Mouse (Mus musculus) liver, adult (tissue): ENCODE data around the gene Gm4869.

Experiments used
- GATA4 ChIP-seq: IDR thresholded peaks from 2 replicates; pipeline ENCODE4 v1.6.1; 2014; ENCODE audit warnings: mild to moderate bottlenecking, low read length; ENCODE audit not compliant: insufficient replicate concordance

Gm4869 gene

DNA sequence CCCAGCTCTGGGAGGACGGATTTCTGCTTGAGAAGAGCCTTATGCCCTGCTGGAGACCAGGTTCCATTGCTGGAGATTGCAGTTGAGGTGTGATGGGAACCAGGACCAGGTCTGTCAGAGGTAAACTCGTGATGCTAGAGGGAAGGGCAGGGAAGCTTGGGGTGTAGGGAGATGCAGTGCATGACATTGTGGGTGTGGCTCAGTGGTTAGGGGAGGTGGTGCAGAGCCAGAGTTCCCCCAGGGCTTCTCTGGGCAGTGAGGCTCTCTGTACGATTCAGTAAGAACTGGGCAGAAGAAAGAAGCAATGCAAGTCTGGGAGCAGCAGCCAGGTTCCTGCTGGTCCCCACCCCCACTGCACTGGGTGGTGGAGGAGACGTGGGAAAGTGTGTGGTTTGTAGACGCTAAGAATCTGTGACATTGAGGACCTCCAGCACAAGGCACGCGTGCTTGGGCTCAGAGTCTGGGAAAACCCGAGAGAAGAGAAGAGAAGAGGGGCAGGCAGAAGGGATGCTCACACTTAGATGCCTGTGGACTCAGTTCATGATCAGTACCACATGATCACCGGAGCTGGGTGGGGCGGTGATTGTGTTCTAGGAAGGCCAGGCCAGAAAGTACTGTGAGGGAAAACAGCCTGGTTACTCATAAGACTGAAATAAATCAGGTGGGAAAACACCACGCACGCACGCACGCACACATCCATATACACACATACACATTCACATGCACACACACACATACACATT, 62.2 kb downstream of the Gm4869 start:
- TF ChIP-seq GATA4 = no peak

- TF ChIP-seq GATA4 = no peak
Measured at GRCm38 (mm10) chr5:140508686-140509085, 63.2 kb downstream of the Gm4869 start.

- no peak for TF ChIP-seq GATA4
Measured at GRCm38 (mm10) chr5:140509204-140509603, 63.8 kb downstream of the Gm4869 start.

DNA sequence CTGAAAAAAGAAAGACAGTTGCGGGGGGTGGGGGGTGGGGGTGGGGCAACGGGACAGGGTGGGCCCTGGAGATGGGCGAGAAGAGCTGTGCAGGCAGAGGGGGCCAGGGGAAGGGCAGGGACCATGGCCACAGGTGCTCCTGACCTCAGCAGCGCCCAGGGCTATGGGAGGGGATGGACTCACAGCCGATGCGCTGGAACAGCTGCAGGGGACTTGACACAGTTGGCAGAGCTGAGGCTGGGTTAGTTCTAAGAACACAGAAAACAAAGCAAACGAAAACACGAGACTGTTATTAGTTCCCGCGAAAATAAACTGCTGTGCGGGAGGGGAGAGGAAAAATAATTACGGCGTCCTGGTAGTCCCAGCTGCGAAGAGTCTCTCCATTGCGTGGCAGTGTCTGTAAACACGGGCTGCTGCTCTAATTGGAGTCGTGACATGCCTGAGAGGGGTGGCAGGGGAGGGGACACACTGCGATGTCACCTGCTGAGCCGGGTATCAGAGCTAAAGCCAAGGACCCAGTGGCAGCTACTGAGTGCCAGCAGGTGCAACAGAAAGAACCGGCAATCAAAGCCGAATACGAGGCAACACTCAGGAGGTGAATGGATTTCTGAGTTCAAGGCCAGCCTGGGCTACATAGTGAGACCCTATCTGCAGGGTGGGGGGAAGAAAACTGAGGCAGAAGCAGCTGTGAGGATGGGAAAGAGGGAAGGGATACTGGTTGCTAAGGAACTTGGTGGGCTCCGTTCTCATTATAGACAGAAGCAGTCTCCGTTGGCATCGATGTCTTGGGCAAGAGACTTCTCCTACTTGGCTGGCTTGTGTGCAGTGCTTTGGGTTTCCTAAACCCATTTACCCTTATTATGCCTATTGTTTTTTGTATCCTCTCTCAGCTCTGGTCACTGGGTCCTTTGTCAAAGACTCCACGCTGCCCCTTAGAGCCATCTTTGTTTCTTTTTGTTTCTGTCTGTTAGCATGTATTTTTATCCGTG, 64.9 kb downstream of the Gm4869 start:
- no peak for TF ChIP-seq GATA4

DNA sequence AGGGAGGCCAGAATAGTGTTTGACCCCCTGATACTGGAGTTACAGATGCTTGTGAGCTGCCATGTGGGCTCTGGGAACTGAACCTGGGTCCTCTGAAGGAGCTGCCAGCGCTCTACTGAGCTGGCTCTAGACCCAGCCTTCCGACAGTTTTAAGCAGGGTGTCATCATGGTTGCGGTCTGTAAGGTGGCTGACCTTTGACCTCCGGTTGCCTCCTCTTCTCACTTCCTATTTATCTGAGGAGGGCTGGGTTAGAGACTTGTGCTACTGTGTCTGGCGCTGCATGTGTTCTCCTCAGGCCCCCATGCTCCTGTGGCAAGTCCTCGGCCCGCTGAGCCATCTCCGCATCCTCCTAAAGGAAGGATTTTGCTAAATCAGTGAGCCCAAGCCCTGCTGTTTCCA, 68.5 kb downstream of the Gm4869 start:
- TF ChIP-seq GATA4 = no peak

DNA sequence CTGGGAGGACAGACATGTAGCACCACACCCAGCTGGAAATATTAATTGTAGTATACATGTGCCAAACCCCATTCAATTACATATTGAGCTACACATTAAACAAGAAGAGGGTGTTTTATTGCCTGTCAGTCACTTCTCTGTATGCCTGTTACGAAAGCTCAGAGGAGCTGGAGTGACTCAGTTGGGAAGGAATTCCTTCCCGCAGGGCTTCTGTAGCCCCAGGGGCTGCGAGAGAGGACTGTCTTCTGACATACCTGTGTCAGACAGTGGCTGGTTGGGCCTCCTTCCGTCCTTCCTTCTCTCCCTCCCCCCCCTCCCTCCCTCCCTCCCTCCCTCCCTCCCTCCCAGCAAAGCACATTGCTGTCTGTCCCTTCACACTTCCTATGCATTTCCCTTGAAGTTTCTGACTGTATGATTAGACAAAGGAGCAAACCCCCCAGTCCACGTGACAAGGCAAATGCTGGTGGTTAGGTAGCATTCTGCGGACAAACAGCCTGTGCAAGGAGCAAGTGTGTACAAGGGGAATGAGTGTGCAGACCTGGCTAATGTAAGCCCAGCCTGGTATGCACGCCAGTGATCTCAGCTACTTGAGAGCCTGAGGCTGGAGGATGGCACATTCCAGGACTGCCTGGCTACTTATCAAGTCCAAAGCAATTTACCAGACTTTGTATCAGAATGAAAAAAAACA, 69.5 kb downstream of the Gm4869 start:
- TF ChIP-seq GATA4 = no peak

DNA sequence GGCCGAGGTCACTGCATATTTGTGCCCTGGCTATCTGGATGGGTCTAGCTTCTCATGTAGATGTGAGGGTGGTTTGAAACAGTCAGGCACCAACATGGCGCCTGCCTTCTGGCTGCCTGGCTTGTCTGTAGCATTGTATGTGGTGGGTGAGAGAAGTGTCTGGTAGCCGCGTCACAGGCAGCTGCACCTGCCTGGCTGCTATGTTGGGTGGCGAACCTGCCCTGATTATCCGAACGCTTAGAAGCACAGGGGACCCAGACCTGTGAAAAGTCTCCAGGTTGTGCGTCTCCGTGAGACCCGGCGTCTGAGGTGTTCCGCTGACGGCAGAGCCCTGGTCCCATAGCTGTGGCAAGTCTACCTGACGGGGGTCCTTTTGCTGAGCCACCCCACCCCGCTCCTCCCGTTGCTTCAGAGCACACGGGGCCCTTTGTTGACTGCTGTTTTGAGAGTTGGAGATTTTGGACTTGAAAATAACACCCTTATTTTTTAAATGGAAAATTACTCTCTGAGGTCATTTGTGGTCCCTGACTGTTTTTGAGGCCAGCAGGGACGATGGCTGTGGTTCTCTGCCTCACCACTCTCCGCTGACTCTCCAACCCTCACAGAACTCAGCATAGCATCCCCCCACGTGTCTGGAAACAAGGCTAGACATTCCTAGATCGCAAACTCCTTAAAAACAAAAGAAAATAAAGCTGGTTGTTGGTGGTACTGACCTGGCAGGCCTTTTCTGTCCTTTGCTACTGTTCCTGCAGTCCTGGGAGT, 71.9 kb downstream of the Gm4869 start:
- TF ChIP-seq GATA4 = no peak

- no peak for TF ChIP-seq GATA4
Measured at GRCm38 (mm10) chr5:140517921-140518230, 72.4 kb downstream of the Gm4869 start.

DNA sequence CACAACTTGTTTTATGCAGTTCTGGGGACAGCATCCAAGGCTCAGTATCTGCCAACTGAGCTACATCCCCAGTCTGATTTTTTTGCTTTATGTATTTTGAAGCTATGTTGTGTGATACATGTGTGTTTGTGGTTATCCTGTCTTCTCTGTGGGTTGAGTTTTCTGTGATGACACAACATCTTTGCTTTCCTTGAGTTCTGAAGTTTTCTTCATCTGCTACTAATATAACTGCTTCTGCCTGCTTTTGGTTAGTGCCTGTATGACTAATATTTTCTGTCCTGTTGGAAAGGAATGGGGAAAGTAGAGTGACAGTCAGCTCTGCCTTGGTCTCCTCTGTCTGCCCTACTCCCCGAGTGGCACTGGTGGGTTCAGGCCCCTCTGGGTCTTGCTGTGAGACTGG, 75.8 kb downstream of the Gm4869 start:
- no peak for TF ChIP-seq GATA4

- TF ChIP-seq GATA4 = no peak
Measured at GRCm38 (mm10) chr5:140526754-140527153, 81.3 kb downstream of the Gm4869 start.

DNA sequence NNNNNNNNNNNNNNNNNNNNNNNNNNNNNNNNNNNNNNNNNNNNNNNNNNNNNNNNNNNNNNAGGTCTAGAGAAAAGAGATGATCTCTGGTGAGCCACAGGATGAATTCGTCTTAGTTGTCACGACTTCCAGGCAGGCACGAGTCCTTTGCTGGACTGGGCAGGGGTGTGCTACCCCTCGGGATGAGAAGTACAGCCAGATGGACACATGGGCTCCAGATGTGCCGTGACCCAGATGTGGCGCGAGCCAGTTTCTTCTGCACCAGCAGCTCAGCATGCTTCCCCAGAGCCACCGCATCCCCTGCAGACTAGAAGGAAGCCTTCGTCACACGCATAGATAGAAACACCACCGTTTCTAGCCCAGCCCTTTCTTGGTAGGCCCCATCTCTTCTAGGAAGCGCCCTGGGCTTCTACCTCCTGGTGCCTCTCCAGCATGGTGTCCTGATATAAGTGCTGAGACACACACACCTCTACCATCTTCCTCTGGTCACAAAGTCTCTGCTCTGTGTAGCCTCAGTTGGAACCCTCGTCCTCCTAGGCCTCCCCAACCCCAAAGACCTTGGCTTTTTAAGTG, 92.8 kb downstream of the Gm4869 start:
- no peak for TF ChIP-seq GATA4

GRCm38 (mm10) chr5:140540106-140540505, 94.7 kb downstream of the Gm4869 start:
- TF ChIP-seq GATA4 = no peak

DNA sequence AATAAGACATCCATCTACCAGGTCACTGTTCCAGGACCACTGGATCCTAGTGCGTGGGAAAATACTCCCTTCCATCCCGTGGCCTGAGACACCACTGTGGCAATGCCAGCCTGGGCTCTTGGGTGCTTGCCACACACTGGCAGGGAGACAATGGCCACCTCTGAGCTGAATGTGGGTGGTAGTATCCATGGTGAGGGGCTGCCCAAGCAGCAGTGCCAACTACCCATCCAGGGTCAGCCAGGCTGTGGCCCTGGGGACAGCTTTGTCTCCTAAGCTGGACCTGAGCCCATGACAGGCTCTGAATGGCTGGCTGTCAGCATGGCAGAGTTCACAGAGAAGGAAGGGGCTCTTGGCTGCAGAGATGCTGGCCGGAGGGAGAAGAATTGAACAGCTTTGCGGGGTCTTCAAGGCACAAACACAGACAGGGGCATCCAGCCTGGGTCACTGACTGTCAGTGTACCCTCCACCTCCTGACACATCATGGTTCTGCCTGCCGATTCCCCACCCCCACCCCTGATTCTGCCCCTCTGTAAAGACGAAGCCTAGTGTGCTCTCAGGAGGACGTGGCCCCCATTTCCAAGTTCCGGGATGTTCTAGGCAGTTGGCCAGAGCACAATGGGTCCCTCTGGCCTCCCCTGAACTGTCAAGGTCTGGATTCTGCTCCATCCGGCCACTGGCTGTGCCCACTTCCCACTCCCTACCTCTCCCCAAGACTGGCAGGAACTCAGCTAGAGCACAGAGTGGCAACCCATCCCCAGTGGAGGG, 97.5 kb downstream of the Gm4869 start:
- TF ChIP-seq GATA4 = no peak
